Mouse (Mus musculus): Measurements from ENCODE around the gene Rab3il1. TPM values are rescaled to one million over a fixed set of nuclear protein-coding genes. Genes with fewer than 3 reads are reported as not detected.

Rab3il1 gene
- polyA plus RNA-seq, 1 experiment from 2014 or later = 20.7 TPM

- Histone ChIP-seq H3K4me3 (no peak overlapping the region), H3K4me1 (replicated peaks) (peaks cover 10% of the 10 kb centered on the region), H3K9ac (no peak overlapping the region), H3K36me3 (peaks cover 55% of the 10 kb centered on the region), H3K27ac (replicated peaks) (peak overlapping the region; percentile 68), H3K4me2 (no peak overlapping the region), H3K27me3 (no peaks in the 10 kb centered on the region), H3K9me3 (no peaks in the 10 kb centered on the region)
- 40% methylated on average over 8 of the region's 8 CpGs for WGBS
- ATAC-seq (ENCODE audit: low FRiP score, low read depth) = no peak
Measured at GRCm38 (mm10) chr19:10060783-10061590, 59.5 kb downstream of the Rab3il1 start.

GRCm38 (mm10) chr19:10061624-10062023 is 60.2 kb downstream of the Rab3il1 start:
- WGBS = 96% methylated on average over 2 of the region's 2 CpGs
- Histone ChIP-seq H3K9me3 (no peaks in the 10 kb centered on the region), H3K4me1 (replicated peaks) (peaks cover 10% of the 10 kb centered on the region), H3K27me3 (no peaks in the 10 kb centered on the region), H3K27ac (replicated peaks) (no peak overlapping the region; the same call in 1 of the 2 replicates), H3K4me2 (no peak overlapping the region), H3K36me3 (peaks cover 56% of the 10 kb centered on the region), H3K9ac (no peak overlapping the region), H3K4me3 (no peak overlapping the region)
- ATAC-seq (ENCODE audit: low FRiP score, low read depth) = no peak

- Histone ChIP-seq H3K9me3 (no peaks in the 10 kb centered on the region), H3K9ac (no peak overlapping the region), H3K36me3 (peaks cover 60% of the 10 kb centered on the region), H3K4me3 (no peak overlapping the region), H3K4me2 (no peak overlapping the region), H3K27ac (replicated peaks) (no peak overlapping the region), H3K27me3 (no peaks in the 10 kb centered on the region), H3K4me1 (replicated peaks) (peaks cover 10% of the 10 kb centered on the region)
- 92% methylated on average over 8 of the region's 8 CpGs for WGBS
- ATAC-seq (ENCODE audit: low FRiP score, low read depth) = no peak
Measured at GRCm38 (mm10) chr19:10062292-10062691, 60.8 kb downstream of the Rab3il1 start.

- no peak overlapping the region for H3K9ac ChIP-seq
- H3K9me3 ChIP-seq = no peaks in the 10 kb centered on the region
- H3K4me2 ChIP-seq = no peak overlapping the region
- H3K27me3 ChIP-seq = no peaks in the 10 kb centered on the region
- H3K27ac ChIP-seq (replicated peaks) = no peak overlapping the region
- no peak overlapping the region for H3K4me3 ChIP-seq
- H3K4me1 ChIP-seq (replicated peaks) = peaks cover 10% of the 10 kb centered on the region
- 96% methylated on average over 5 of the region's 5 CpGs for WGBS
- peaks cover 63% of the 10 kb centered on the region for H3K36me3 ChIP-seq
- ATAC-seq (ENCODE audit: low FRiP score, low read depth) = no peak
Measured at GRCm38 (mm10) chr19:10062862-10063261, 61.4 kb downstream of the Rab3il1 start.

GRCm38 (mm10) chr19:10064173-10065012 is 62.9 kb downstream of the Rab3il1 start:
- Histone ChIP-seq H3K27me3 (no peaks in the 10 kb centered on the region), H3K9ac (no peak overlapping the region), H3K9me3 (no peaks in the 10 kb centered on the region), H3K36me3 (peaks cover 62% of the 10 kb centered on the region), H3K4me3 (no peak overlapping the region), H3K4me2 (no peak overlapping the region), H3K27ac (replicated peaks) (no peak overlapping the region), H3K4me1 (replicated peaks) (peaks cover 10% of the 10 kb centered on the region)
- WGBS = 72% methylated on average over 10 of the region's 10 CpGs
- no peak for ATAC-seq (ENCODE audit: low FRiP score, low read depth)

- H3K9me3 ChIP-seq = no peaks in the 10 kb centered on the region
- peaks cover 75% of the 10 kb centered on the region for H3K36me3 ChIP-seq
- no peak for ATAC-seq (ENCODE audit: low FRiP score, low read depth)
- peaks cover 10% of the 10 kb centered on the region for H3K4me1 ChIP-seq (replicated peaks)
- no peak overlapping the region for H3K27ac ChIP-seq (replicated peaks)
- H3K27me3 ChIP-seq = no peaks in the 10 kb centered on the region
- no peak overlapping the region for H3K4me2 ChIP-seq
- no peak overlapping the region for H3K9ac ChIP-seq
- no peak overlapping the region for H3K4me3 ChIP-seq
- WGBS = 91% methylated on average over 5 of the region's 5 CpGs
Measured at GRCm38 (mm10) chr19:10065465-10066188, 64.2 kb downstream of the Rab3il1 start.

GRCm38 (mm10) chr19:10066189-10066500 is 64.7 kb downstream of the Rab3il1 start:
- Histone ChIP-seq H3K27me3 (no peaks in the 10 kb centered on the region), H3K4me2 (no peak overlapping the region), H3K9ac (no peak overlapping the region), H3K4me1 (replicated peaks) (peaks cover 4% of the 10 kb centered on the region; the same call in 1 of the 2 replicates), H3K36me3 (peaks cover 76% of the 10 kb centered on the region), H3K4me3 (no peak overlapping the region), H3K27ac (replicated peaks) (no peak overlapping the region), H3K9me3 (no peaks in the 10 kb centered on the region)
- WGBS = 94% methylated on average over 4 of the region's 4 CpGs
- ATAC-seq (ENCODE audit: low FRiP score, low read depth) = no peak

GRCm38 (mm10) chr19:10066502-10066901 is 65.0 kb downstream of the Rab3il1 start:
- ATAC-seq (ENCODE audit: low FRiP score, low read depth) = no peak
- Histone ChIP-seq H3K4me2 (no peak overlapping the region), H3K4me1 (replicated peaks) (0 out of 2 replicates have a peak, but pooled peaks cover under 1% of the 10 kb centered on the region), H3K4me3 (no peak overlapping the region), H3K36me3 (peaks cover 80% of the 10 kb centered on the region), H3K9ac (no peak overlapping the region), H3K27me3 (no peaks in the 10 kb centered on the region), H3K27ac (replicated peaks) (no peak overlapping the region), H3K9me3 (no peaks in the 10 kb centered on the region)
- WGBS = 91% methylated on average over 3 of the region's 3 CpGs

GRCm38 (mm10) chr19:10067701-10068100 is 66.2 kb downstream of the Rab3il1 start:
- no peak overlapping the region for H3K9ac ChIP-seq
- H3K9me3 ChIP-seq = no peaks in the 10 kb centered on the region
- no peak overlapping the region for H3K4me2 ChIP-seq
- 0 out of 2 replicates have a peak, but pooled peaks cover 3% of the 10 kb centered on the region for H3K4me1 ChIP-seq (replicated peaks)
- H3K27me3 ChIP-seq = no peaks in the 10 kb centered on the region
- no peak overlapping the region for H3K4me3 ChIP-seq
- WGBS = 65% methylated on average over 7 of the region's 7 CpGs
- ATAC-seq (ENCODE audit: low FRiP score, low read depth) = no peak
- H3K36me3 ChIP-seq = peaks cover 73% of the 10 kb centered on the region
- H3K27ac ChIP-seq (replicated peaks) = no peak overlapping the region

GRCm38 (mm10) chr19:10070186-10070980 is 68.9 kb downstream of the Rab3il1 start:
- Histone ChIP-seq H3K27ac (replicated peaks) (0 out of 2 replicates have a peak overlapping the region, but pooled peaks have one; percentile 13), H3K4me1 (replicated peaks) (0 out of 2 replicates have a peak, but pooled peaks cover 3% of the 10 kb centered on the region), H3K9ac (no peak overlapping the region), H3K4me2 (no peak overlapping the region), H3K27me3 (no peaks in the 10 kb centered on the region), H3K4me3 (no peak overlapping the region), H3K36me3 (peaks cover 80% of the 10 kb centered on the region), H3K9me3 (no peaks in the 10 kb centered on the region)
- ATAC-seq (ENCODE audit: low FRiP score, low read depth) = no peak
- 95% methylated on average over 8 of the region's 8 CpGs for WGBS

GRCm38 (mm10) chr19:10071166-10071565 is 69.7 kb downstream of the Rab3il1 start:
- H3K27me3 ChIP-seq = no peaks in the 10 kb centered on the region
- H3K4me2 ChIP-seq = no peak overlapping the region
- no peak overlapping the region for H3K9ac ChIP-seq
- H3K27ac ChIP-seq (replicated peaks) = peak overlapping the region; percentile 32; the same call in 1 of the 2 replicates
- H3K9me3 ChIP-seq = no peaks in the 10 kb centered on the region
- H3K4me1 ChIP-seq (replicated peaks) = 0 out of 2 replicates have a peak, but pooled peaks cover 3% of the 10 kb centered on the region
- H3K4me3 ChIP-seq = no peak overlapping the region
- 60% methylated on average over 5 of the region's 5 CpGs for WGBS
- H3K36me3 ChIP-seq = peaks cover 80% of the 10 kb centered on the region
- peak; percentile 35 for ATAC-seq (ENCODE audit: low FRiP score, low read depth)
